Mouse (Mus musculus) heart, adult 10 weeks (tissue): ENCODE results near the gene Cldn34c1. TPM values are rescaled to one million over a fixed set of nuclear protein-coding genes. Genes with fewer than 3 reads are reported as not detected.

Experiments
- polyA plus RNA-seq: library from polyadenylated mRNA; stranded (reverse); fragments of 350-450 nt; fragmentation: Illumina TruSeq; extraction: RNeasy Lipid Tissue Mini Kit (QIAGEN cat#74804); gene quantifications from one replicate; pipeline ENCODE4 v1.2.3, GENCODE M21; 2014; ENCODE audit warnings: low read depth, low replicate concordance

Cldn34c1 gene
- polyA plus RNA-seq = 2.7 TPM

GRCm38 (mm10) chrX:123103291-123104260 is at the start of gene Cldn34c1:
Cldn34c1 (plus strand) TSS chrX:123103495.

GRCm38 (mm10) chrX:123222381-123222780 is 119.1 kb downstream of the Cldn34c1 start, which contains the start of gene Srsx:
Srsx (minus strand) TSS chrX:123222481.

Other genes with a start within 250 kb of the Cldn34c1 start
- not detected for gene Gm17521, start 73.8 kb upstream of the Cldn34c1 start, polyA plus RNA-seq
- gene Srsx, start 119.0 kb downstream of the Cldn34c1 start, polyA plus RNA-seq = not detected
- not detected for gene Gm17577, start 143.4 kb downstream of the Cldn34c1 start, polyA plus RNA-seq